Mouse (Mus musculus) yolk sac, embryonic 10.5 days (tissue): Measurements from ENCODE around the gene Kank1.
A peak's percentile ranks its signal among the peaks of the same experiment; 100 is the strongest.

ENCODE experiments used
- DNase-seq: peaks from one replicate; pipeline ENCODE4 v3.0.0-alpha.2; 2017; ENCODE audit warnings: low spot score

The Kank1 gene

GRCm38 (mm10) chr19:25366620-25367019, 129.8 kb downstream of the Kank1 start:
- no peak for DNase-seq

- DNase-seq: no peak
Observed at GRCm38 (mm10) chr19:25370428-25370827, 133.7 kb downstream of the Kank1 start.

- no peak for DNase-seq
Observed at GRCm38 (mm10) chr19:25372794-25373193, 136.0 kb downstream of the Kank1 start.

GRCm38 (mm10) chr19:25373594-25373993, 136.8 kb downstream of the Kank1 start:
- no peak for DNase-seq

GRCm38 (mm10) chr19:25374191-25374590, 137.4 kb downstream of the Kank1 start:
- DNase-seq: no peak

- no peak for DNase-seq
Observed at GRCm38 (mm10) chr19:25374926-25375325, 138.2 kb downstream of the Kank1 start.

GRCm38 (mm10) chr19:25376871-25377270, 140.1 kb downstream of the Kank1 start:
- DNase-seq: no peak

GRCm38 (mm10) chr19:25380675-25381074, 143.9 kb downstream of the Kank1 start:
- no peak for DNase-seq

- peak; percentile 92 for DNase-seq
Observed at GRCm38 (mm10) chr19:25381972-25382371, 145.2 kb downstream of the Kank1 start.

GRCm38 (mm10) chr19:25382494-25382893, 145.7 kb downstream of the Kank1 start:
- no peak for DNase-seq

- peak; percentile 76 for DNase-seq
Observed at GRCm38 (mm10) chr19:25383386-25384146, 146.8 kb downstream of the Kank1 start.

GRCm38 (mm10) chr19:25385981-25386380, 149.2 kb downstream of the Kank1 start:
- no peak for DNase-seq

GRCm38 (mm10) chr19:25386679-25387470, 150.1 kb downstream of the Kank1 start:
- DNase-seq: no peak

- DNase-seq: no peak
Observed at GRCm38 (mm10) chr19:25387902-25388301, 151.1 kb downstream of the Kank1 start.

GRCm38 (mm10) chr19:25392135-25392534, 155.4 kb downstream of the Kank1 start:
- no peak for DNase-seq

- DNase-seq: no peak
Observed at GRCm38 (mm10) chr19:25395035-25395434, 158.3 kb downstream of the Kank1 start.

- DNase-seq: no peak
Observed at GRCm38 (mm10) chr19:25396709-25397266, 160.0 kb downstream of the Kank1 start.

- DNase-seq: peak; percentile 67
Observed at GRCm38 (mm10) chr19:25399511-25400211, 162.9 kb downstream of the Kank1 start.

- DNase-seq: peak; percentile 45
Observed at GRCm38 (mm10) chr19:25400212-25400913, 163.6 kb downstream of the Kank1 start.

- no peak for DNase-seq
Observed at GRCm38 (mm10) chr19:25401521-25401920, 164.7 kb downstream of the Kank1 start.

GRCm38 (mm10) chr19:25404163-25404562, 167.4 kb downstream of the Kank1 start:
- DNase-seq: no peak

GRCm38 (mm10) chr19:25405987-25406386, 169.2 kb downstream of the Kank1 start:
- DNase-seq: peak; percentile 61
